Mouse (Mus musculus) cerebellum, adult 2 months (tissue): ENCODE measurements around the gene Gm45213. TPM values are rescaled to one million over a fixed set of nuclear protein-coding genes. Genes with fewer than 3 reads are reported as not detected.

Source experiments
- DNase-seq, 2 experiments: peaks; one replicate each; pipeline ENCODE4 v3.0.0; 2021
- H3K27ac ChIP-seq: fragments of 200-500 bp; 2 replicates; pipeline ENCODE4 v1.5.1; 2012; ENCODE audit warnings: low read length, control low read depth, inconsistent platforms; ENCODE audit not compliant: insufficient read depth
- H3K27me3 ChIP-seq: fragments of 200-500 bp; 2 replicates; pipeline ENCODE4 v1.6.1; 2012; ENCODE audit warnings: inconsistent platforms, mild to moderate bottlenecking, low read length, moderate library complexity; ENCODE audit not compliant: control insufficient read depth, insufficient read depth
- H3K4me1 ChIP-seq: fragments of 200-500 bp; 2 replicates; pipeline ENCODE4 v1.6.1; 2011; ENCODE audit warnings: low read length; ENCODE audit not compliant: control insufficient read depth, insufficient read depth
- H3K4me3 ChIP-seq: fragments of 200-500 bp; replicated peaks from 2 replicates; pipeline ENCODE3; 2011; ENCODE audit warnings: mild to moderate bottlenecking, low read depth, low read length, control low read depth; ENCODE audit not compliant: insufficient read depth
- CTCF ChIP-seq: fragments of 200-500 bp; IDR thresholded peaks from 2 replicates; pipeline ENCODE4 v1.5.1; 2011; ENCODE audit warnings: low read depth, mild to moderate bottlenecking, control low read depth, low read length, moderate library complexity, borderline replicate concordance; ENCODE audit not compliant: insufficient read depth
- POLR2A ChIP-seq: fragments of 200-500 bp; IDR thresholded peaks from 2 replicates; pipeline ENCODE4 v1.6.1; 2011; ENCODE audit warnings: low read length, control low read depth, borderline replicate concordance; ENCODE audit not compliant: insufficient read depth
- WGBS: fragments of 180-500 bp; shearing (Covaris S2); methylation state at CpG from one replicate; pipeline ENCODE4 v1.1.7; 2018; 5-methylcytosine and 5-hydroxymethylcytosine counted together
- polyA plus RNA-seq: library from polyadenylated mRNA; depleted of rRNA; stranded (reverse); fragments of >200 nt; gene quantifications from 2 replicates; pipeline ENCODE4 v1.2.3, GENCODE M21; 2012

The Gm45213 gene
- polyA plus RNA-seq, 1 experiment: not detected

DNA sequence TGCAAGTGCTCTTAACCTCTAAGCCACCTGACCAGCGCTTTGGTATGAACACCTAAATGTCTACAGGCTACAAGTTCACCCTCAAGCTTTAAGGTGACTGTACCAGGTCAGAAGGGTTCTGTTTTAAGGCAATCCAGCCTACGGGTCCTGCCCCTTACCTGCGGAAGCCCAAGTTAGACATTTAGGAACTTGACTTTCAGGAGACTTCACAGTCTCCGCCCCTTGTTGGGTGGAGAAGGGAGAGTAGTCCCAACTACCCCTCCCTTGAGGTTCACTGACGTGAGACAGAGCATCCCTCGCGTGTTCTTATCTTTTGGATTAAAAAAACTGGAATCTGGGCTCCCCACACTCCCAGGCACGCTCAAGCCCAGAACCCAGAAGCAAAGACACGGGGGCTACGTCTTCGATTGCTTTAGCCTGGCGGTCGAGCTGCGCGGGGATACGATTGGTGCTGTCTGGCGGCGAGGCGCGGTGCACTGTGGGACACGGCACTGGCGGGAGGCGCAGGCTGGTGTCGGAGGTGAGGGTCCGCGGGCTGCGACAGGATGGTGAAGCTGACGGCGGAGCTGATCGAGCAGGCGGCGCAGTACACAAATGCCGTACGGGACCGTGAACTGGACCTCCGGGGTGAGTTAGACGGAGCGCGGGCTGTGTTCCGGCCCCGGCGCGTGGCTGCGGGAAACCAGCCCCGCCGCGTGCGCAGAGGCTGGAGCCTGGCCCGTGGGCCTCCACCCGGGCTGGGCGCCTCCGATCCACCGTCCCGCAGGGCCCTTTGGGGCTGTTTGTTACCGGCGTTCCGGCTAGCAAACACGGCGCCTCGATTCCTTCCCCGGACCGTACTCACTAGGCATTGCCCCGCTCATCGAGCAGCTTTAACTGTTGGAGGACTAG, 16.9 kb downstream of the Gm45213 start:
- Histone ChIP-seq H3K4me1 (no peaks in the 10 kb centered on the region), H3K27me3 (no peaks in the 10 kb centered on the region), H3K27ac (no peak overlapping the region), H3K4me3 (peak overlapping the region; percentile 80)
- TF ChIP-seq CTCF (no peak), POLR2A (peak; percentile 93)
- under 1% methylated on average over 64 of the region's 64 CpGs for WGBS
- peak; percentile 87 to 92 for DNase-seq

DNA sequence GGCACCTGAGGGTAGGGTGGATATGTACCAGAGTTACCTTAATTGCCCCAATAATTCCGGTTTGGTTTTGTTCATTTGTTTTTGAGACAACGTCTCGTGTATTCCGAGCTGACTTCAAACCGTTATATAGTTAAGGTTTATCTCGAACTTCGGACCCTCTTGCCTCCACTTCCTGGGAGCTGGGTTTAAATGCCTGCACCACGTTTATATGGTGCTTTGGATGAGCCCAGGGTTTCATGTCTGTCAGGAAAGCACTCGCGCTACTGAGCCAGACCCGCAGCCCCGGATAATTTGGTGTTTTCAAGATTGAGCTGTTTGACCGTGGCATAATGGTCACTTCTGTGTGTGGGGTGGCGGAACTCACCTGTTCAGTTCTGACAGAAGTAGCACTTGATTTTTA, 17.7 kb downstream of the Gm45213 start:
- no peaks in the 10 kb centered on the region for H3K4me1 ChIP-seq
- 2% methylated on average over 14 of the region's 14 CpGs for WGBS
- DNase-seq: no peak
- no peaks in the 10 kb centered on the region for H3K27me3 ChIP-seq
- TF ChIP-seq POLR2A (no peak), CTCF (no peak)
- H3K27ac ChIP-seq: no peak overlapping the region
- H3K4me3 ChIP-seq: peak overlapping the region; percentile 80

DNA sequence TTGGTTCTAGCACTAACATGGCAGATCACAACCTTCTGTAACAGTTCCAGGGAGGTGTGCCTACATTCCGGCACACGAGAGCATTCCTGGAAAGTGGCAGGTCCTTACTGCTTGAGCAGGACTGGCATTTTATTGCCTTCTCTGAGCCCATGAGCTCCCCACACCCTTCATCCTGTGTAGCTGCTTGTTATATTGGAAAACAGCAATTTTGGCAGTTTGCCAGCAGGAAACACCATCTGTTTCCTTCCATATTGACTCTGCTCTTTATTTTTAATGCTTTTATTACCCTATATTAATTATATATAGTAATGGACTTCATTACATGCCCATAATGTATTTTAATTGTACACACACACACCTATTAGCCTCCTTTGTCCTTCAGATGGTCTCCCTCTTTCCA, 33.0 kb downstream of the Gm45213 start:
- TF ChIP-seq CTCF: no peak
- no peak for TF ChIP-seq POLR2A
- Histone ChIP-seq H3K27ac (no peak overlapping the region), H3K4me1 (peaks cover 12% of the 10 kb centered on the region), H3K4me3 (no peak overlapping the region), H3K27me3 (no peaks in the 10 kb centered on the region)
- DNase-seq: peak; percentile 19 to 49
- 4% methylated on average over 2 of the region's 2 CpGs for WGBS

DNA sequence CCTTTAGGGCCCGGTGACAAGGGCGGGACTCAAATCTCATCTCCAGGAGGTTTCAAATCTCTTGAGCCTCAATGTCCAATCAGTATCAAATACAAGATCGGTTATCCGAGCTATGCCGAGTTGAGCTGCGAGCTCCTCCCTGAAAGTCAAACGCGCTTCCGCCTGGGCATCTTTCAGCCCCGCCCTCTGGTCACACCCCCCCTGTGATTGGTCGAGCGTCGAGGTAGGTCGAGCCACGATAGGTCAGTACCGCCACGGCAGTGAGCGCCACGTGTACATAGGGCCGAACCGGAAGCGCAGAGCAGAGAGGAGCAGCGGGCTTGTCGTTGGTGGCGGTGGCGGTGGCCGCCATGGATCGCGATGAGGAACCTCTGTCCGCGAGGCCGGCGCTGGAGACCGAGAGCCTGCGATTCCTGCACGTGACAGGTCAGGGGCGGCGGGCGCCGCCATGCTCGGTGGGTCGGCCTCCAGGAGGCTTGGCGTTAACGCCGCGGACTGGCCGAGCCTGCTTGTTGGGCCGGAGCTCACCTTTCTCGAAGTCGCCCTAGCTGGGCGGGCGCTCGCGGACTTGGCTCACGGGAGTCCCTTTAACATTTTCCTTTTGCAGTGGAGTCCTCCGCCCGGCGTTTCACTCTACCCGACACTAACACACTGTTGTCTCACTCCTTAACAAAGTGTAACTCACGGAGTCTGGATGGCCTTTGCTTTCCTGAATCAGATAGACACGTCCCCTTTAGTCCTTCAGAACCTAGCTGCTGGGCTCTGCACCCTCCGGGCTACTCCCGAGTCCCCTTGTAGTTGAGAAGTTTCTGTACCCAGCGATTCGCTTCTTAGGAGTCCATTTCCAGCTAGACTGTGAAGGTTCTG, 36.2 kb downstream of the Gm45213 start, which contains the start of gene Selenos:
Gene Selenos (plus strand): TSS at position 286 of the 867 bp plus-strand sequence.
- WGBS: under 1% methylated on average over 65 of the region's 65 CpGs
- peak; percentile 94 to 95 for DNase-seq
- H3K27ac ChIP-seq: no peak within 1 kb of the TSS
- TF ChIP-seq CTCF (no peak), POLR2A (peak; percentile 76)
- peak within 1 kb of the TSS; percentile 75 for H3K4me3 ChIP-seq
- peaks cover 12% of the 10 kb centered on the region for H3K4me1 ChIP-seq
- no peaks in the 10 kb centered on the region for H3K27me3 ChIP-seq

DNA sequence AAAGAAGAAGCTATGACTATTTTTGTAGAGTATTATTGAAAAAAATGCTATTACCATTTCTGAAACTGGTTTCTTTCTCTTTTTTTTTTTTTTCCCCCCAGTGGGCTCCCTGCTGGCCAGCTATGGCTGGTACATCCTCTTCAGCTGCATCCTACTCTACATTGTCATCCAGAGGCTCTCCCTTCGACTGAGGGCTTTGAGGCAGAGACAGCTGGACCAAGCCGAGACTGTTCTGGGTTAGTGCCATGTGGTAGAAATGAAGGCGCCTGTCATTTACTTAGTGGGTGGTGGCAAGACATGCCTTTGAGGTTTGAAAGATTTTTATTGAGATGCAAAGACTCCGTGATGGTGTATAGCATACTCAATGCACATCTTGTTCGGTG, 36.8 kb downstream of the Gm45213 start:
- 12% methylated on average over 5 of the region's 5 CpGs for WGBS
- DNase-seq: peak in 1 of 2 experiments; percentile 20
- peak overlapping the region; percentile 75 for H3K4me3 ChIP-seq
- H3K27ac ChIP-seq: no peak overlapping the region
- H3K27me3 ChIP-seq: no peaks in the 10 kb centered on the region
- TF ChIP-seq CTCF (no peak), POLR2A (no peak)
- H3K4me1 ChIP-seq: peaks cover 12% of the 10 kb centered on the region

DNA sequence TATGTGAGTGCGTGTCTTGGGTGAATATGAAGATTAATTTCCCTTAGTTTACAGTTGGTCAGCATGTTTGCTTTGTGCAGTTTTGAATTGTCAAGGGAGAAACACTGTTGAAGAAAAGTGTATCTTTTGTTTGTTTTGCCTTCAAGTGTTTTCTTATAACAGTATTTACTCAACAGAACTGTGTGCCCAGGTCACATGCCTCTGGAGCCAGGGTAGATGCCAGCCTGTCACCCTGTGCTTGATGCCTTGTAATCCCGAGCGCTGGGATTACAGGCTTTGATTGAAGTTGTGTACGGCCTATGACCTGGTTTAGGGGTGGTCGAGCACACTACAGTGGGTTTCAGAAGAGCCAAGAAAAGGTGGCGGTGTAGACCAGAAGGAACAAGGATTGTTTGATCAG, 40.4 kb downstream of the Gm45213 start:
- Histone ChIP-seq H3K4me3 (no peak overlapping the region), H3K27me3 (no peaks in the 10 kb centered on the region), H3K27ac (no peak overlapping the region), H3K4me1 (no peaks in the 10 kb centered on the region; the same call in 1 of the 2 replicates)
- no peak for DNase-seq
- 85% methylated on average over 6 of the region's 6 CpGs for WGBS
- TF ChIP-seq POLR2A: no peak
- TF ChIP-seq CTCF: no peak

DNA sequence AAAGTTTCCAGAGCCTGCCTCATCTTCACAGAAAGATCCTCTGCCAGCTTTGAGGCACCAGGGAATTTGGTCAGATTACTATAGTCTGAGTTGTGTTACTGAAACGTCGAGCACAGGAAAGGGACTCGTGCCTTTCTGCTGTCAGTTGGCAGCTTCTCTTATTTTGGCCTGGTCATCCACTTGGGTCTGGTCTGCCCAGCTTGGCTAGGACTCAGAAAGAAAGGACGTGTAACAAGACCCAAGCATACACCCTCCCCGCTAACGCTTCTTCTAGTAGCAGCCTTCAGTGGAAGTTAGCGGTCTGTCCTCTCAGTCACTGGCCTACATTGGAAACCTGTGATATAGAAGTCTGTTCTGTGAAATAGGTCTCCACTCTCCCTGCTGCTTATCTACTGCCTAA, 41.1 kb downstream of the Gm45213 start:
- H3K27ac ChIP-seq: no peak overlapping the region
- WGBS: 37% methylated on average over 7 of the region's 7 CpGs
- no peaks in the 10 kb centered on the region for H3K27me3 ChIP-seq
- no peak for DNase-seq
- no peaks in the 10 kb centered on the region; the same call in 1 of the 2 replicates for H3K4me1 ChIP-seq
- TF ChIP-seq POLR2A (no peak), CTCF (no peak)
- H3K4me3 ChIP-seq: no peak overlapping the region
